Mouse (Mus musculus): ENCODE data around the gene C530008M17Rik. TPM values are rescaled to one million over a fixed set of nuclear protein-coding genes. Genes with fewer than 3 reads are reported as not detected.

Gene C530008M17Rik
- polyA plus RNA-seq, 1 experiment from 2014 or later, result 25.2 TPM

Other genes starting within 250 kb of the C530008M17Rik start
- not detected in 2 replicates for gene Gm7271, start 172.5 kb upstream of the C530008M17Rik start, polyA plus RNA-seq (2016; fragmentation: Nextera tagmentation; extraction: Ambion mirVana)
- 33.3 and 44.4 TPM in 2 replicates for gene Exoc1, start 127.2 kb upstream of the C530008M17Rik start, polyA plus RNA-seq (2016; fragmentation: Nextera tagmentation; extraction: Ambion mirVana)
- 8.9 and 10.8 TPM in 2 replicates for gene Cep135, start 67.8 kb upstream of the C530008M17Rik start, polyA plus RNA-seq (2016; fragmentation: Nextera tagmentation; extraction: Ambion mirVana)
- gene Aasdh, start 249.0 kb downstream of the C530008M17Rik start, polyA plus RNA-seq (2016; fragmentation: Nextera tagmentation; extraction: Ambion mirVana), result 18.8 and 23.5 TPM in 2 replicates